In the genomic region with DNA sequence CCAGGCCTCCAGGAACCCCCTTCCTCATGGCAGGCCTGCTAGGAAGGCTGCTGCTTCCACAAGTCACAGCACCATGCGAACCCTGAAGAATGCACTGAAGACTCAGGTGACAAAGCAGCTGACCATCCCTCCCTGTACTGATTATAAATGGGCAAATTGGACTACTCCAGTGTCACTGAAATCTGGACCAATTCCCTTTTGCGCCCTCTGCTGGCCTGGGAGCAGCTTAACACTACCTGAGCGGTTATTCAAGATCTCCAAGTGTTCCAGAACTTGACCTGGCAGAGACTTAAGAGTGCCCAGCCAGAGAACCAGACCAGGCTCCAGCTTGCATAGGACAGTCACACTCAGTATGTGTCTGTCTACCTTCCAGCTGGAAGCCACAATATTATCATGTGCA, we compare ENCODE assay signal across 9 mouse cellular contexts. TPM values are rescaled to one million over a fixed set of nuclear protein-coding genes. Genes with fewer than 3 reads are reported as not detected.
DNase-seq lines count a peak whose midpoint lies in the region; ATAC-seq and TF ChIP-seq lines count a peak whose summit lies in the region.
"Had no signal": no experiment of that assay in that cellular context is flagged by ENCODE, and none has a peak within 500 bp of the region (broad histone marks: within the 10 kb centered on the region; RNA-seq: fewer than 3 reads in every experiment).

No protein-coding gene starts in this region.

- no peak overlapping the region for H3ac ChIP-seq in C2C12 (ENCODE audit: control insufficient read depth, insufficient read length, low read depth)

- no peaks in the 10 kb centered on the region for H3K9me3 ChIP-seq in lung, postnatal 0 days (ENCODE audit: low read length)
- H3K9me3 ChIP-seq: hindbrain, embryonic 15.5 days had no signal

- H3K4me3 ChIP-seq in C2C12 (ENCODE audit: insufficient read depth, poor library complexity, severe bottlenecking) = no peak overlapping the region
- no peak overlapping the region for H3K4me3 ChIP-seq in cerebellum, adult 2 months (replicated peaks; ENCODE audit: insufficient read depth, low read depth, low read length)
- no peak overlapping the region for H3K4me3 ChIP-seq in gastrocnemius, adult 2 months
- no peak overlapping the region for H3K4me3 ChIP-seq in lung, postnatal 0 days (ENCODE audit: low read depth, low read length)
- H3K4me3 ChIP-seq: hindbrain, embryonic 15.5 days had no signal

- H3K9ac ChIP-seq in lung, postnatal 0 days (replicated peaks; ENCODE audit: low read depth) = no peak overlapping the region
- H3K9ac ChIP-seq: hindbrain, embryonic 15.5 days had no signal

- no peak for TF ChIP-seq EP300 in lung, postnatal 0 days (IDR thresholded peaks at IDR 0.05)

- peak; percentile 33 for DNase-seq in MEL-GATA-1-ER (ENCODE audit: extremely low read depth, low read depth)
- DNase-seq in cerebellum, adult 2 months = peak; percentile 84 to 87
- DNase-seq in gastrocnemius, adult 2 months = peak; percentile 89
- DNase-seq in kidney, postnatal 25 days = peak; percentile 70 to 78
- DNase-seq in lung, postnatal 0 days (ENCODE audit: low spot score) = peak; percentile 91
- DNase-seq in right cerebral cortex, postnatal 4 days = peak; percentile 75

- 16% methylated on average over 3 of the region's 3 CpGs for WGBS in cerebellum, adult 2 months
- WGBS in lung, postnatal 0 days = 27% methylated on average over 3 of the region's 3 CpGs

- peaks cover 60% of the 10 kb centered on the region for H3K36me3 ChIP-seq in C2C12 (ENCODE audit: control insufficient read depth, insufficient read depth)
- peaks cover 19% of the 10 kb centered on the region; the same call in 1 of the 2 replicates for H3K36me3 ChIP-seq in lung, postnatal 0 days (ENCODE audit: insufficient read depth, low read length)

- peaks cover 16% of the 10 kb centered on the region for H3K79me2 ChIP-seq in C2C12 (ENCODE audit: control insufficient read depth, insufficient read depth)

- TF ChIP-seq CTCF in C2C12 (IDR thresholded peaks at IDR 0.05; ENCODE audit: control insufficient read depth, insufficient read depth, insufficient read length) = peak; percentile 55
- peak; percentile 91 for TF ChIP-seq CTCF in cerebellum, adult 2 months (IDR thresholded peaks at IDR 0.05; ENCODE audit: borderline replicate concordance, insufficient read depth, low read depth, low read length)
- TF ChIP-seq CTCF in gastrocnemius, adult 2 months (IDR thresholded peaks at IDR 0.05) = peak; percentile 87
- peak; percentile 92 for TF ChIP-seq CTCF in lung, postnatal 0 days (IDR thresholded peaks at IDR 0.05)

- no peaks in the 10 kb centered on the region for H3K27me3 ChIP-seq in C2C12 (ENCODE audit: control insufficient read depth, insufficient read depth, insufficient read length)
- H3K27me3 ChIP-seq in cerebellum, adult 2 months (ENCODE audit: control insufficient read depth, insufficient read depth, low read length) = no peaks in the 10 kb centered on the region
- no peaks in the 10 kb centered on the region for H3K27me3 ChIP-seq in lung, postnatal 0 days (replicated peaks; ENCODE audit: insufficient read depth, low read length)
- H3K27me3 ChIP-seq: hindbrain, embryonic 15.5 days had no signal

- H3K4me2 ChIP-seq in lung, postnatal 0 days (replicated peaks; ENCODE audit: low read depth, low read length) = no peak overlapping the region
- H3K4me2 ChIP-seq: hindbrain, embryonic 15.5 days had no signal

- peak; percentile 56 for ATAC-seq in lung, postnatal 0 days
- no peak for ATAC-seq in activated CD4-positive, CD25-positive, alpha-beta regulatory T cell, adult 4 months

- peaks cover 5% of the 10 kb centered on the region for H3K79me3 ChIP-seq in C2C12 (ENCODE audit: low read depth)

- no peak overlapping the region for H3K27ac ChIP-seq in cerebellum, adult 2 months (ENCODE audit: insufficient read depth, low read length)
- peak overlapping the region; percentile 69; the same call in 1 of the 2 replicates for H3K27ac ChIP-seq in gastrocnemius, adult 2 months
- no peak overlapping the region for H3K27ac ChIP-seq in lung, postnatal 0 days (ENCODE audit: low read length)
- H3K27ac ChIP-seq: hindbrain, embryonic 15.5 days had no signal

- intact Hi-C loops in gastrocnemius, adult 2 months (cut with DNase I) = loop anchor here (1.0 to 5.0 kb wide), 3 partner anchors 14 to 73 kb away; partner anchors contain the start of gene Clip1

- TF ChIP-seq POLR2A in cerebellum, adult 2 months (IDR thresholded peaks at IDR 0.05; ENCODE audit: borderline replicate concordance, insufficient read depth, low read length) = no peak

- H3K4me1 ChIP-seq in cerebellum, adult 2 months (ENCODE audit: control insufficient read depth, insufficient read depth, low read length) = no peaks in the 10 kb centered on the region
- H3K4me1 ChIP-seq in lung, postnatal 0 days (ENCODE audit: insufficient read depth, low read depth, low read length) = no peaks in the 10 kb centered on the region; the same call in 1 of the 2 replicates
- H3K4me1 ChIP-seq: hindbrain, embryonic 15.5 days had no signal

TF ChIP-seq in C2C12, 6 proteins besides CTCF, POLR2A, EP300 and RAD21:
- TF ChIP-seq CEBPB (IDR thresholded peaks at IDR 0.05; ENCODE audit: low read depth) = no peak
- TF ChIP-seq MYOD1 (IDR thresholded peaks at IDR 0.05; ENCODE audit: control insufficient read depth, insufficient read length, low read depth) = no peak
- no peak for TF ChIP-seq USF1 (IDR thresholded peaks at IDR 0.05; ENCODE audit: low read depth)
- no peak for TF ChIP-seq FOSL1 (IDR thresholded peaks at IDR 0.05; ENCODE audit: insufficient read depth, low read length, poor library complexity, severe bottlenecking)
- no peak for TF ChIP-seq MYOG (IDR thresholded peaks at IDR 0.05; ENCODE audit: control insufficient read depth, extremely low read depth, insufficient read length)
- TF ChIP-seq MAX (IDR thresholded peaks at IDR 0.05) = no peak

RNA-seq across cellular contexts. Expression of gene Clip1, which starts 14.8 kb away (rescaled TPM):
- polyA plus RNA-seq in C2C12 (2012; fragmentation: generic; extraction: Trizol) = 12.7 TPM
- 117 and 128 TPM in 2 replicates for polyA plus RNA-seq in cerebellum, adult 2 months (2012; rRNA removed)
- total RNA-seq in gastrocnemius, adult 2 months (2021) = 100 to 1,000 TPM; 286 to 331 TPM
- polyA plus RNA-seq in lung, postnatal 0 days (2015; fragmentation: Nextera tagmentation; extraction: Ambion mirVana) = 38.0 and 43.7 TPM in 2 replicates
- 10 to 100 TPM; 43.3 to 49.8 TPM for polyA plus RNA-seq in activated CD4-positive, CD25-positive, alpha-beta regulatory T cell, adult 4 months (2017; shearing (Covaris generic))

RNA-seq across cellular contexts. Expression of gene Zcchc8, which starts 21.7 kb away (rescaled TPM):
- 16.7 TPM for polyA plus RNA-seq in C2C12 (2012; fragmentation: generic; extraction: Trizol)
- 60.4 and 63.5 TPM in 2 replicates for polyA plus RNA-seq in cerebellum, adult 2 months (2012; rRNA removed)
- total RNA-seq in gastrocnemius, adult 2 months (2021) = 10 to 100 TPM; 17.1 to 22.0 TPM
- 31.6 and 37.7 TPM in 2 replicates for polyA plus RNA-seq in lung, postnatal 0 days (2015; fragmentation: Nextera tagmentation; extraction: Ambion mirVana)
- polyA plus RNA-seq in activated CD4-positive, CD25-positive, alpha-beta regulatory T cell, adult 4 months (2017; shearing (Covaris generic)) = 10 to 100 TPM; 55.2 to 55.4 TPM

RNA-seq across cellular contexts. Expression of gene Rsrc2, which starts 50.0 kb away (rescaled TPM):
- polyA plus RNA-seq in C2C12 (2012; fragmentation: generic; extraction: Trizol) = 16.4 TPM
- polyA plus RNA-seq in cerebellum, adult 2 months (2012; rRNA removed) = 95.1 and 97.2 TPM in 2 replicates
- 10 to 100 TPM; 39.4 to 41.2 TPM for total RNA-seq in gastrocnemius, adult 2 months (2021)
- 96.7 and 102 TPM in 2 replicates for polyA plus RNA-seq in lung, postnatal 0 days (2015; fragmentation: Nextera tagmentation; extraction: Ambion mirVana)
- polyA plus RNA-seq in activated CD4-positive, CD25-positive, alpha-beta regulatory T cell, adult 4 months (2017; shearing (Covaris generic)) = 100 to 1,000 TPM; 149 to 161 TPM

RNA-seq across cellular contexts. Expression of gene Kntc1, which starts 50.3 kb away (rescaled TPM):
- polyA plus RNA-seq in C2C12 (2012; fragmentation: generic; extraction: Trizol) = 15.1 TPM
- polyA plus RNA-seq in cerebellum, adult 2 months (2012; rRNA removed) = 0.33 and 0.54 TPM in 2 replicates
- total RNA-seq in gastrocnemius, adult 2 months (2021) = not detected
- polyA plus RNA-seq in lung, postnatal 0 days (2015; fragmentation: Nextera tagmentation; extraction: Ambion mirVana) = 0.92 and 2.9 TPM in 2 replicates
- polyA plus RNA-seq in activated CD4-positive, CD25-positive, alpha-beta regulatory T cell, adult 4 months (2017; shearing (Covaris generic)) = 1 to 10 TPM; 5.5 to 8.9 TPM

Comparison
In these comparisons a context has a peak if more than half of its experiments do, and no peak if none do; other contexts are left out.
1. DNase-seq: peak in every context shown above with its lines; median percentile 91 in lung, postnatal 0 days; 89 in gastrocnemius, adult 2 months; 86 in cerebellum, adult 2 months; 75 in right cerebral cortex, postnatal 4 days; 74 in kidney, postnatal 25 days; 33 in MEL-GATA-1-ER.